Mouse (Mus musculus) frontal cortex, postnatal 10 days (tissue): ENCODE results near the gene Spef1.

ENCODE experiments used
- DNase-seq, 2 experiments: peaks; one replicate each; pipeline ENCODE4 v3.0.0; 2022; ENCODE audit warnings: low spot score in 2 of 2, mixed read lengths in 1 of 2

The Spef1 gene

GRCm38 (mm10) chr2:131174700-131175099 lies 12.4 kb downstream of the Spef1 start:
- DNase-seq, result peak in 1 of 2 experiments; percentile 63

- DNase-seq, result no peak
Observed at GRCm38 (mm10) chr2:131172322-131172721, 14.8 kb downstream of the Spef1 start.

GRCm38 (mm10) chr2:131171401-131172104 lies 15.5 kb downstream of the Spef1 start:
- peak in 1 of 2 experiments; percentile 66 for DNase-seq

- DNase-seq, result no peak
Observed at GRCm38 (mm10) chr2:131170936-131171335, 16.1 kb downstream of the Spef1 start.

GRCm38 (mm10) chr2:131168914-131169313 lies 18.2 kb downstream of the Spef1 start:
- no peak for DNase-seq

- no peak for DNase-seq
Observed at GRCm38 (mm10) chr2:131167984-131168383, 19.1 kb downstream of the Spef1 start.

- no peak for DNase-seq
Observed at GRCm38 (mm10) chr2:131166172-131166571, 20.9 kb downstream of the Spef1 start.

GRCm38 (mm10) chr2:131163924-131164323 lies 23.2 kb downstream of the Spef1 start:
- no peak for DNase-seq

GRCm38 (mm10) chr2:131160671-131161111 lies 26.4 kb downstream of the Spef1 start:
- no peak for DNase-seq

GRCm38 (mm10) chr2:131159938-131160581 lies 27.0 kb downstream of the Spef1 start, which contains the start of gene 1700037H04Rik:
1700037H04Rik (minus strand) TSS chr2:131160081.
- DNase-seq, result peak; percentile 96 to 97

- DNase-seq, result no peak
Observed at GRCm38 (mm10) chr2:131159491-131159910, 27.6 kb downstream of the Spef1 start.

- no peak for DNase-seq
Observed at GRCm38 (mm10) chr2:131156987-131157386, 30.1 kb downstream of the Spef1 start.

GRCm38 (mm10) chr2:131154036-131154435 lies 33.0 kb downstream of the Spef1 start:
- DNase-seq, result no peak

GRCm38 (mm10) chr2:131152166-131152730 lies 34.8 kb downstream of the Spef1 start:
- DNase-seq, result no peak

GRCm38 (mm10) chr2:131149254-131149578 lies 37.9 kb downstream of the Spef1 start:
- DNase-seq, result no peak

- no peak for DNase-seq
Observed at GRCm38 (mm10) chr2:131148353-131149253, 38.5 kb downstream of the Spef1 start.

GRCm38 (mm10) chr2:131147043-131147365 lies 40.1 kb downstream of the Spef1 start:
- no peak for DNase-seq

GRCm38 (mm10) chr2:131146193-131147042 lies 40.7 kb downstream of the Spef1 start:
- no peak for DNase-seq

GRCm38 (mm10) chr2:131145536-131145935 lies 41.5 kb downstream of the Spef1 start:
- no peak for DNase-seq

GRCm38 (mm10) chr2:131145121-131145520 lies 42.0 kb downstream of the Spef1 start:
- DNase-seq, result no peak
